Mouse (Mus musculus): ENCODE results near the gene Gm3278. TPM values are rescaled to one million over a fixed set of nuclear protein-coding genes. Genes with fewer than 3 reads are reported as not detected.
A peak's percentile ranks its signal among the peaks of the same experiment; 100 is the strongest.
"Not testable (repeated sequence)": the region's sequence is repeated elsewhere in the genome, so short reads cannot be mapped to it uniquely, and the experiment has no call there.

Gene Gm3278
- polyA plus RNA-seq (2014; fragmentation: Nextera tagmentation; extraction: Ambion mirVana): not detected in 2 replicates

DNA sequence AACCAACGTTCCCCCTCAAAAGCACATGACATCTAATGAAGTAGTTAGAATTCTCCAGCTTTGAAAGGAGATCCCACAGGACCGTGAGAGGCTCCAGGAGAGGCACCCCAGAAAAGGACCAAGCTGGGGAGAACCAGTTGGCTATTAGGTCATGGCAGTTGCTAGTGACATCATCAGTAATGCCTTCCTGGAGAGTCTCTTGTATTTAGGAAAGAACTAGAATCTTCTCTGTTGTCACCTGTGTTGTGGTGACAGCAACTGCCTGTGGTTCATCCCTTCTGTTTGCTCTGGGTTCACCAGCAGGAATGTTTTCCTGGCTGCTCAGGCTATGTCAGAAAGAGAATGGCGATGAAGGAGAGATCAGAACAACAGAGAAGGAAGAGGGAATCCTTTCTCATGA is at the start of gene Gm3278:
Gene Gm3278 (plus strand): TSS at position 301 of the 400 bp plus-strand sequence.
- H3K9me3 ChIP-seq (ENCODE audit: low read depth, low read length); DNase-seq; H3K4me1 ChIP-seq (ENCODE audit: insufficient read depth); H3K4me3 ChIP-seq (ENCODE audit: low read depth, low read length); H3K9ac ChIP-seq; H3K36me3 ChIP-seq (ENCODE audit: insufficient read depth); H3K27me3 ChIP-seq (ENCODE audit: insufficient read depth, low read length); ATAC-seq (ENCODE audit: insufficient read depth); H3K27ac ChIP-seq (ENCODE audit: low read depth); H3K4me2 ChIP-seq: not testable (repeated sequence)
- 20% methylated on average over 1 of the region's 3 CpGs for WGBS

- H3K9ac ChIP-seq; H3K27ac ChIP-seq (ENCODE audit: low read depth); ATAC-seq (ENCODE audit: insufficient read depth): not testable (repeated sequence)
Measured at GRCm38 (mm10) chr14:4855299-4855980, 36.8 kb upstream of the Gm3278 start, which contains the start of gene Gm3264. Gm3264 (plus strand) TSS chr14:4855576.

More at GRCm38 (mm10) chr14:4855299-4855980, 36.8 kb upstream of the Gm3278 start, which contains the start of gene Gm3264:
- DNase-seq: peak; percentile 25
- H3K4me2 ChIP-seq: peak within 1 kb of the TSS; percentile 53
- not testable (repeated sequence) for H3K36me3 ChIP-seq (ENCODE audit: insufficient read depth); H3K4me1 ChIP-seq (ENCODE audit: insufficient read depth); H3K9me3 ChIP-seq (ENCODE audit: low read depth, low read length); H3K27me3 ChIP-seq (ENCODE audit: insufficient read depth, low read length)
- 13% methylated on average over 17 of the region's 59 CpGs for WGBS
- peak within 1 kb of the TSS; percentile 22 for H3K4me3 ChIP-seq (ENCODE audit: low read depth, low read length)

Other genes with a start within 250 kb of the Gm3278 start
- 0.13 TPM in 1 of 2 replicates, not detected in the other for gene Gm3239, start 228.2 kb upstream of the Gm3278 start, polyA plus RNA-seq (2014; fragmentation: Nextera tagmentation; extraction: Ambion mirVana)
- gene Gm7876, start 183.2 kb upstream of the Gm3278 start, polyA plus RNA-seq (2014; fragmentation: Nextera tagmentation; extraction: Ambion mirVana): not detected in 2 replicates
- gene Gm3252, start 165.6 kb upstream of the Gm3278 start, polyA plus RNA-seq (2014; fragmentation: Nextera tagmentation; extraction: Ambion mirVana): 0.15 and 0.29 TPM in 2 replicates
- gene Gm9602, start 116.1 kb upstream of the Gm3278 start, polyA plus RNA-seq (2014; fragmentation: Nextera tagmentation; extraction: Ambion mirVana): not detected in 2 replicates
- not detected in 2 replicates for gene Gm3269, start 54.3 kb upstream of the Gm3278 start, polyA plus RNA-seq (2014; fragmentation: Nextera tagmentation; extraction: Ambion mirVana)
- gene Gm3264, start 36.8 kb upstream of the Gm3278 start, polyA plus RNA-seq (2014; fragmentation: Nextera tagmentation; extraction: Ambion mirVana): 0.42 and 1.0 TPM in 2 replicates
- not detected in 2 replicates for gene Gm8297, start 91.5 kb downstream of the Gm3278 start, polyA plus RNA-seq (2014; fragmentation: Nextera tagmentation; extraction: Ambion mirVana)
- gene Gm3298, start 123.5 kb downstream of the Gm3278 start, polyA plus RNA-seq (2014; fragmentation: Nextera tagmentation; extraction: Ambion mirVana): not detected in 2 replicates
- gene 4930555G01Rik, start 158.2 kb downstream of the Gm3278 start, polyA plus RNA-seq (2014; fragmentation: Nextera tagmentation; extraction: Ambion mirVana): not detected in 2 replicates
- 1.5 and 3.0 TPM in 2 replicates for gene Gm8281, start 178.6 kb downstream of the Gm3278 start, polyA plus RNA-seq (2014; fragmentation: Nextera tagmentation; extraction: Ambion mirVana)
- gene Gm8279, start 239.1 kb downstream of the Gm3278 start, polyA plus RNA-seq (2014; fragmentation: Nextera tagmentation; extraction: Ambion mirVana): not detected in 2 replicates